Mouse (Mus musculus) layer of hippocampus, postnatal 36 days (tissue): ENCODE results near the gene Ric8b. TPM values are rescaled to one million over a fixed set of nuclear protein-coding genes. Genes with fewer than 3 reads are reported as not detected.

Experiments
- DNase-seq, 2 experiments: peaks; one replicate each; pipeline ENCODE4 v3.0.0; 2022
- total RNA-seq, 2 experiments: library from RNA; stranded (reverse); gene quantifications; 2 replicates each; pipeline ENCODE4 v1.2.3; 2021

The Ric8b gene
- total RNA-seq: 10 to 100 TPM; 41.6 to 42.8 TPM

- DNase-seq: peak; percentile 98 to 99
Observed at GRCm38 (mm10) chr10:84916810-84917730, at the start of gene Ric8b. Gene Ric8b (plus strand): TSS chr10:84917616.

DNA sequence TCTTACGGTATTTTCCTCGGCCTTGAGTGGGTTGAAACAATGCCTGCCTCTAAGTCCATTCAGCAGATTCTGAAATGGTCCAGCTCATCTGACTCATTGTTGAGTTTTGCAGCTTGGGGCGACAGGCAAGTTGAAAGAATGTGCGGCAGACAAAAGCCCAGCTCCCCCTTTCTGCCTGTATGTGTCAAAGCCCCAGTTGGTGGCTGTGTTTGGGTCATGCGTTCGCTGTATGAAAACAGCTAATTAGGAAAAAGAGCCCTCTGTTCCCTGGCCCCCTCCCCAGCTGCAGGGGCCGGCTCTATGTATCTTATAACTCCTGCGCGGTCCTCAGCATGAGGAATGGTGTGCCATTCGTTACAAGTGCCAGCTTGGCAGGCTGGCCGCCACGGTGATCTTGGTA, 46.1 kb upstream of the Ric8b start:
- DNase-seq: no peak

- no peak for DNase-seq
Observed at GRCm38 (mm10) chr10:84871921-84872320, 45.5 kb upstream of the Ric8b start.

DNA sequence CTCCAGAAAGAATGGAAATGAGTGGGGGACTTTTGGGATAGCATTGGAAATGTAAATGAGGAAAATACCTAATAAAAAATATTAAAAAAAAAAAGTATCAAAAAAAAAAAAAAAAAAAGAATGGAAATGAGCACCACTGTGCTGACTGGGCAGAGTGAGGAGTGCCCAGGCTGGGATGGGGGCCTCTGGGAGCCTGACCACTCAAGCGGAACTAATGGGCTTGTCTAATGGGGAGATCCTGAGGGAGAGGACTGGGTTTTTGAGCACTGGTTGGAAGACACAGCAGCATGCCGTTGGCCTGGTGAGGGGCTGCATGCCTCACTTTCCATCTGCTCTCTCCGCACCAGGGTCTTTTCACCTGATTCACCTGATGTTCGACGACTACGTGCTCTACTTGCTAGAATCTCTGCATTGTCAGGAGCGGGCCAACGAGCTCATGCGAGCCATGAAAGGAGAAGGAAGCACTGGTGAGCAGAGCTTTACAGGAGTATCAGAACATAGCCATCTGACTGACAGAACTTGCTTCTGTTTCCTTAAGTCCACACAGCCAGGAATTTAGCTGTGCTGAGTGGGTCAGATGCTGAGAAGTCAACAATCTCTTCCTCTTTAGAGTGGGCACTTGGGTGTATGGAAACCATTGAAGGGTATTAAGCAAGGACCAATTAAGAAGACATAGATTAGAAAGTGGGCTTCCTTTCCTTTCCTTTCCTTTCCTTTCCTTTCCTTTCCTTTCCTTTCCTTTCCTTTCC, 37.4 kb upstream of the Ric8b start:
- no peak for DNase-seq

- no peak for DNase-seq
Observed at GRCm38 (mm10) chr10:84882528-84882927, 34.9 kb upstream of the Ric8b start.

GRCm38 (mm10) chr10:84885341-84885884, 32.0 kb upstream of the Ric8b start:
- DNase-seq: no peak

DNA sequence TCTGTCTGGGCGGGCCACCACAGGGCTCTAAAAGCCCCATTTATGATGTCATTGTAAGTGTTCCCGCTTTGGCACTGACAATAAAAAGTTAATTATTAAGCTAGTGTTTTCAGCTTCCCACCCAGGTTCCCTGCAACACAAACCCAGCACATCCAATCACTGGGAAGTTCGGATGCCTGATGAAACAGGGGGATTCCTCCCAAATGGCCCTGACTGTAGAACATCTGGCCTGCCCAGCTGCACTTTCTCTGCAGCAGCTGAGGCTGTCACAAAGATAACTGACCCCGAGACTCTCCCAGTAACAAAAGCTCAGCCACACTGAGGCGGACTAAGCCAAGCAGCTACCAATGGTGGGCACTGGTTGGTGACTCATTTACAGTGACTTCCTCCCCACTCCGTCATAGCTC, 31.2 kb upstream of the Ric8b start:
- DNase-seq: no peak

DNA sequence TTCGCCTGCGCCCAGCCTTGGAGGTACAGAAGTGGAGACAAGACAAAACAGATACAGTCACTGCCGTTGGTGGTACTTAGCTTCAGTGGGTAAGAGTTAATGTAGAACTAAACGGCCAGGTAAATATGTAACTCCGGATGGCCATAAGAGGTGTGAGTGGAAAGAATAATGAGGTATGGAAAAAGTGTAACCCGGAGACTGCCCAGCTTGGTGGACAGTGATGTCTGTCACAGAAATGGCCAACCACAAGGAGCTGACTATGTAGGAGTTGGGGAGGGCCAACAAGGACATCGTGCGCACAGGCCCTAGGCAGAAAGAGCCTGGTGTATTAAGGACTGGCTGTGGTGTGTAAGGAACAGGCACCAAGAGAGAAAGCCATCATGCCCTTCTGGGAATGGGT, 30.6 kb upstream of the Ric8b start:
- no peak for DNase-seq

GRCm38 (mm10) chr10:84889096-84889846, 28.1 kb upstream of the Ric8b start:
- no peak for DNase-seq

GRCm38 (mm10) chr10:84895810-84896358, 21.5 kb upstream of the Ric8b start:
- no peak for DNase-seq

DNA sequence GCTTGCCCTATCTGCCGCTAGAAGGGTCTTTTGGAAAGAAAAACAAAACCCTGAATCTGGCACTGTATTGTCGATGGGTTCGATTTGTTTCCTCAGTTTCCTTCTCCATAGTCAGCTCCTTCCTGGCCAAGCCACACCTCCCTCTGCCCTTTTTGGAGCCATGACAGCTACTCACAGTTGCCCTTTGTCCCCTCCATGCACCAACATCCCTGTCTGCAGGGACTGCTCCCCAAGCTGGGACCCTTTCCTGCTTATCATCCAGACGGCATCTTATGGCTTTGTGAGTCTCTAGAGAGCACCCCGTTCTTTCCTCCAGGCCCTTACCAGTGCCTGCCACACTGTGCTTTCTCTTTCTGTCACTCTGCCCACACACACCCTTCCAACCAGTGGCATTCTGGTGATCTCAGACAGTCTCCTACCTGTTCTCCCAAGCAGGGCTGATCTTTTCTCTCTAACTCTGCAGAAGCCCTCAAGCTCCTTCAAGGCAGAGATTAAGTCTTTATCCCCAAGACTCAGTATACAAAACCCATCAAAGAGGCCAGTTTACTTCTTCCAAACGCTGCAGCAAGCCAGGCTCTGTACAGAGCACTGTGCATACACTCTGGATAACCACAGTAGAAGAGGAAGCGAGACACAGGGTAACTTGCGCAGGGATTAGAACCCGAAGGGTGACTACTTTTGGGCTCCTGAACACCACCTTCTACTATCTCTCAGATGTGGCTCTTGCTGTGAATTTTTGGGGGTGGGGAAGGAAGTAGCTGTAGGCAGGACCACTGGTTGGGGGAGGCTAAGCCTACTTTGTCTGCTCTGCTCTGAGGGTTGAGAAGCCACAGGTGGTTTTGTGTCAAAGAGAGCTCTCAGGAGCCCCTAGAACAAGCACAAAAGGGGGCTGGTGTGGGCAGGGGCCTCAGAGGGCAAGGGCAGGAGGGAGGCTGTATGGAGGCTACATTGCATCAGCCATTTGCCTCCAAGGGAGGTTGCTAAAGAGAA, 20.2 kb upstream of the Ric8b start:
- DNase-seq: no peak

DNA sequence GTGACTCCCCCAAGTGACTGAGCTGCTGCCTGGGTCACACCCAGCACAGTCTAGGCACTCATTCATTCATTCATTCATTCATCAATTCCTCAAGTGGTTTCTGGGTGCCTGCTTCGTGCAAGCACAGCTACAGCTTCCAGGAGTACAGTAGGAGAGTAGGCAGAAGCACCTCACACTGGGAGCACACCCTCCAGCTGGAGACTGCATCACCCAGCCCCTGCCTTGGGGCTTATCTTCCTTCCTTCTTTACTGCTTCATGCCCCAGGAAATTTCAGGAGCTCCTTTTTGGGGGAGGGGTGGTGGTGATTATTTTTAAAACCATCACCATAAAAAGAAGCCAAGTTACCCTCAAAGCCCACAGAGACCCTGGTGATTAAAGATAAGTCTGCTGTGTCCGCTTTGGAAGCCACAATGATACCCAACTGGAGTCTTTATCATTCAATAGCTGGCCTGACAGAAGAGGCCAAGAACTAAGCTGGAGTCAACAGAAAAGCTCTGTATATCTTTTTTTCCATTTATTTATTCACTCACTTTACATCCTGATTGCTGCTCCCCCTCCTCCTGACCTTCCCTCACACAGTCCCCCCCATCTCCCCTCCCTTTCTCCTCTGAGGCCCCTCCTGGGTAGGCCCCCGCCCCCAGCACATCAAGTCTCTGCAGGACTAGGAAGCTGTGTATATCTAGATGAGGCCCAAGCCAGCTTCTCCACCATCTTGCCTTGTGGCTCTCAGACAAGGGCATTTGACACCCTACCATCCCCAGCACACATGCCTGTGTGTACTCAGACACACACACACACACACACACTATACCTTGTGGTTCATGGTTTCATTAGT, 19.1 kb upstream of the Ric8b start:
- DNase-seq: no peak

DNA sequence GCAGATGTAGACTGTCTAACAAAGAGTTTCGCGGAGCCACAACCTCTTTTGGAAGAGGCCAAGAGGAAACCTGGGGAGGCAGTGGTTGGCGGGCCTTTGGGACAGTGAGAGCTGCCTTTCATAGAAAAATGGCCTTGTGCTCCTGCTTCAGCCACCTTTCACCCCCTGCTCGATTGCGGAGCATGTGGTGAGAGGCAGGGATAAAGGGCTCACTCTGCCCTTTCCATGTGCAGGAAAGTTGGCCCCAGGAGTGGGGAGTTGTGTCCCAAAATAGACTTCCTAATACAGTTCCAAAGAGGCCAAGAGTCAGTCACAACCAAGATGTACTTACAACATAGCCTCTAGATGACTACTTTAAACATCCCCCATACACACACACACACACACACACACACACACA, 15.7 kb upstream of the Ric8b start:
- no peak for DNase-seq

- no peak for DNase-seq
Observed at GRCm38 (mm10) chr10:84902213-84902612, 15.2 kb upstream of the Ric8b start.

- DNase-seq: peak in 1 of 2 experiments; percentile 20
Observed at GRCm38 (mm10) chr10:84903307-84903706, 14.1 kb upstream of the Ric8b start.

DNA sequence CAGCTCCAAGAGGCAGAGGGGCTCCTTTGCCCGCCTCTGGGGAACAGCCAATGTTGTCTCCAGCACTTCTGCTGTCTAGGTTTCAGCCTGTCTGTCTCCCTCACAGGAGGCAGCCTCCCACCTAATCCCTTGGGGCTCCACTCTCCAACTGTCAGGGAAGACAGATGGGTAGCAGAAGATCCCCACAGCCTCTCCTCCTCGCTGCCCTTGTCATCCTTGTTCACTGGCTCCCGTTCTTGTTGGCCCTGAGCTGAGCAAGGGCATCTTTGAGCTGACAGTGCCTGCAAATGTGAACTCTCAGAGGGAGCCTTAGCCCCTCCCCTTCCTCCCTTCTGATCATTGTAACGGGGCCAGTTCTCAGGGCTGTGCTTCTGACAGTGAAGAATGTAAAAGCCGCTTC, 13.7 kb upstream of the Ric8b start:
- DNase-seq: peak; percentile 39 to 54

DNA sequence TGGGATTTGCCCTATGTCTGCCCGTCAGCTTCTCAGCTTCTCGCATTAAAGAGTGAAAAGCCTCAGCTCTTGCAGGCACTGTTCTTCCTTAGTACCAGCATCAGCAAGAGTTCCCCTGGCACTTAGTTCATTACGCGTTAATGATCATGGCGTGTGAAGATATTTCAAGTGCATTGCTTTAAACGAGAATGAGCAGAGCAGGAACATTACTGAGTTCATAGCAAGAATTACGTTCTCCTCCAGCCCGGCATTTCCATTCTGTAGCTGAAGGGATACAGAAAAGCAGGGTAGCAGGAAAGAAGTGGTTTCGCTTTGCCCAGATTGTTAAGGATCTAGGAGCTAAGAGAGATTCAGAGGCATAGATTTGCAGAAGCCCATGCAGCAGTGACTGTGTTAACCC, 10.5 kb upstream of the Ric8b start:
- DNase-seq: no peak

- no peak for DNase-seq
Observed at GRCm38 (mm10) chr10:84908006-84908405, 9.4 kb upstream of the Ric8b start.

GRCm38 (mm10) chr10:84908471-84908870, 8.9 kb upstream of the Ric8b start:
- no peak for DNase-seq
